Mouse (Mus musculus): ENCODE data around the gene Rere. TPM values are rescaled to one million over a fixed set of nuclear protein-coding genes. Genes with fewer than 3 reads are reported as not detected.

Rere gene
- polyA plus RNA-seq, 1 experiment from 2014 or later, result 8.3 TPM

GRCm38 (mm10) chr4:150576339-150576738 lies 294.9 kb downstream of the Rere start:
- Histone ChIP-seq H3K4me3 (ENCODE audit: low read depth, low read length) (no peak overlapping the region), H3K9ac (ENCODE audit: low read length) (no peak overlapping the region), H3K27me3 (ENCODE audit: control insufficient read depth, insufficient read depth, low read length) (no peaks in the 10 kb centered on the region), H3K4me2 (replicated peaks; ENCODE audit: low read depth) (0 out of 2 replicates have a peak overlapping the region, but pooled peaks have one; percentile 5), H3K27ac (replicated peaks) (peak overlapping the region; percentile 63), H3K36me3 (ENCODE audit: control insufficient read depth, insufficient read depth, low read length) (no peaks in the 10 kb centered on the region), H3K4me1 (replicated peaks; ENCODE audit: control insufficient read depth, insufficient read depth) (peaks cover 12% of the 10 kb centered on the region; the same call in 1 of the 2 replicates), H3K9me3 (ENCODE audit: control insufficient read depth, low read length) (no peaks in the 10 kb centered on the region)
- peak; percentile 81 for ATAC-seq (ENCODE audit: low FRiP score, low TSS enrichment)
- TF ChIP-seq CTCF (IDR thresholded peaks at IDR 0.05; ENCODE audit: low read depth) (no peak), EP300 (optimal IDR thresholded peaks at IDR 0.05) (peak; percentile 56)
- 16% methylated on average over 3 of the region's 3 CpGs for WGBS
- DNase-seq (ENCODE audit: low spot score), result peak; percentile 24

DNA sequence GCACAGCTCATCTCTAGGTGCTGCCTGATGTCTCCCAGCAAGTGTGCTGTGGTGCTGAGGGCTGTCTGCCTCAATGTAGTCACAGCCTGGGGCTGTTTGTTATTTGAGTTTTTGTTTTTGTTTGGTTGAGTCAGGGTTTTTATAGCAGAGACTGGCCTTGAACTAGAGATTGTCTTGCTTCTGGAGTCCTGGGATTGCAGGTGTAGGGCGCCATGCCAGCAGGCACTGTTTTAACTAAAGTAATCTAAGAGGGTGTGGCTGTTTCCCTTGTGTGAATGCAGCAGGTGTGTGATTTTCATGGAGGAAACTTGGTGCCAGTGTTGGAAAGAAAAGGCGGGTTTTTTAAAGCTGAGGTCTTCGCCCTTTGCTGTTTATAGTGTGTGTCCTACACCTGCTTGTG lies 296.6 kb downstream of the Rere start:
- no peak overlapping the region for H3K27ac ChIP-seq (replicated peaks)
- no peaks in the 10 kb centered on the region for H3K36me3 ChIP-seq (ENCODE audit: control insufficient read depth, insufficient read depth, low read length)
- TF ChIP-seq CTCF (IDR thresholded peaks at IDR 0.05; ENCODE audit: low read depth) (no peak), EP300 (optimal IDR thresholded peaks at IDR 0.05) (no peak)
- no peak for ATAC-seq (ENCODE audit: low FRiP score, low TSS enrichment)
- no peak overlapping the region for H3K4me3 ChIP-seq (ENCODE audit: low read depth, low read length)
- no peaks in the 10 kb centered on the region for H3K27me3 ChIP-seq (ENCODE audit: control insufficient read depth, insufficient read depth, low read length)
- H3K9ac ChIP-seq (ENCODE audit: low read length), result no peak overlapping the region
- DNase-seq (ENCODE audit: low spot score), result peak; percentile 55
- peaks cover 15% of the 10 kb centered on the region for H3K4me1 ChIP-seq (replicated peaks; ENCODE audit: control insufficient read depth, insufficient read depth)
- no peak overlapping the region for H3K4me2 ChIP-seq (replicated peaks; ENCODE audit: low read depth)
- 84% methylated on average over 3 of the region's 3 CpGs for WGBS
- no peaks in the 10 kb centered on the region for H3K9me3 ChIP-seq (ENCODE audit: control insufficient read depth, low read length)

DNA sequence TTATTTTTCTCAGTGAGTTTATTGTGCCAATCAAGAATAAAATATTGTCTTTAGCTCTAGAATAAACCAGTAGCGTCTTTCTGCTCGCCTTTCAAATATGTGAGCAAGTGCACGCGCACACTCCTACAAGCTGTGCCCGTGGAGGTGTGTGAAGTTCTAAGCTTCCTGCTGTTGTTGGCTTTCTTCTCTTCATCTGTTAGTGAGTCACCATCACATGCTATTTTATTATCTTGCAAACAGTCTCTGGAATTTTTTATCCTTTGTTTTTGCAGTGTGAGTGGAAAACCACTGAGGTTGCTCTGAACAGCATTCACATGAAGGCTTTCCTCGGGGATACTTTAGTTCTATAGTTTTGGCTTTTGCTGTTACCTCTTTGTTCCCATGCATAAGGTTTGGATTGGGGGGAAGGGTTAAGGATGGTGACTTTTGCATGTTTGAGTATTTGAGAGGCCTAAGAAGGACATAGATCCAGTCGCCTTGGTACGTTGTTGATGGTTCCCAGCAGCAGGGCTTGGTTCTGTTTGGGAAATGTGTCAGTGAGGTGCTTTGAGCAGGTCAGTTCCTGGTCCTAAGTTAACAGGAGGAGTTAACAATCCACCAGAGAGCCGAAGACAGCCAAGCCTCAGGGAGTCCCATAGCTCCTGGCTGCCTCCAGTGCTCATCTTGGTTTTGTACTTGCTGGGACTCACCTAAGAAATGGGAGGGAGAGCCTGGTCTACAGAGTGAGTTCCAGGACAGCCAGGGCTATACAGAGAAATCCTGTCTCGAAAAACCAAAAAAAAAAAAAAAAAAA lies 300.7 kb downstream of the Rere start:
- Histone ChIP-seq H3K9ac (ENCODE audit: low read length) (no peak overlapping the region; the same call in 1 of the 2 replicates), H3K27ac (replicated peaks) (peak overlapping the region; percentile 94), H3K4me3 (ENCODE audit: low read depth, low read length) (no peak overlapping the region), H3K27me3 (ENCODE audit: control insufficient read depth, insufficient read depth, low read length) (no peaks in the 10 kb centered on the region), H3K4me2 (replicated peaks; ENCODE audit: low read depth) (no peak overlapping the region), H3K4me1 (replicated peaks; ENCODE audit: control insufficient read depth, insufficient read depth) (peaks cover 23% of the 10 kb centered on the region), H3K9me3 (ENCODE audit: control insufficient read depth, low read length) (no peaks in the 10 kb centered on the region), H3K36me3 (ENCODE audit: control insufficient read depth, insufficient read depth, low read length) (no peaks in the 10 kb centered on the region)
- TF ChIP-seq CTCF (IDR thresholded peaks at IDR 0.05; ENCODE audit: low read depth) (no peak), EP300 (optimal IDR thresholded peaks at IDR 0.05) (no peak)
- DNase-seq (ENCODE audit: low spot score) (no peak), ATAC-seq (ENCODE audit: low FRiP score, low TSS enrichment) (peak; percentile 32; the same call in 1 of the 2 replicates)
- 30% methylated on average over 10 of the region's 10 CpGs for WGBS

GRCm38 (mm10) chr4:150582966-150583776 lies 301.7 kb downstream of the Rere start:
- H3K9me3 ChIP-seq (ENCODE audit: control insufficient read depth, low read length), result no peaks in the 10 kb centered on the region
- ATAC-seq (ENCODE audit: low FRiP score, low TSS enrichment) (peak; percentile 96), DNase-seq (ENCODE audit: low spot score) (peak; percentile 86)
- H3K4me3 ChIP-seq (ENCODE audit: low read depth, low read length), result no peak overlapping the region
- H3K4me1 ChIP-seq (replicated peaks; ENCODE audit: control insufficient read depth, insufficient read depth), result peaks cover 26% of the 10 kb centered on the region
- peak overlapping the region; percentile 94 for H3K27ac ChIP-seq (replicated peaks)
- peak overlapping the region; percentile 36 for H3K4me2 ChIP-seq (replicated peaks; ENCODE audit: low read depth)
- no peaks in the 10 kb centered on the region for H3K36me3 ChIP-seq (ENCODE audit: control insufficient read depth, insufficient read depth, low read length)
- H3K27me3 ChIP-seq (ENCODE audit: control insufficient read depth, insufficient read depth, low read length), result no peaks in the 10 kb centered on the region
- TF ChIP-seq EP300 (optimal IDR thresholded peaks at IDR 0.05) (no peak), CTCF (IDR thresholded peaks at IDR 0.05; ENCODE audit: low read depth) (no peak)
- H3K9ac ChIP-seq (ENCODE audit: low read length), result peak overlapping the region; percentile 35; the same call in 1 of the 2 replicates
- 4% methylated on average over 13 of the region's 13 CpGs for WGBS

- Histone ChIP-seq H3K27me3 (ENCODE audit: control insufficient read depth, insufficient read depth, low read length) (no peaks in the 10 kb centered on the region), H3K9me3 (ENCODE audit: control insufficient read depth, low read length) (no peaks in the 10 kb centered on the region), H3K4me1 (replicated peaks; ENCODE audit: control insufficient read depth, insufficient read depth) (peaks cover 26% of the 10 kb centered on the region), H3K4me3 (ENCODE audit: low read depth, low read length) (no peak overlapping the region), H3K27ac (replicated peaks) (peak overlapping the region; percentile 94), H3K4me2 (replicated peaks; ENCODE audit: low read depth) (peak overlapping the region; percentile 36), H3K9ac (ENCODE audit: low read length) (0 out of 2 replicates have a peak overlapping the region, but pooled peaks have one; percentile 35), H3K36me3 (ENCODE audit: control insufficient read depth, insufficient read depth, low read length) (no peaks in the 10 kb centered on the region)
- 14% methylated on average over 3 of the region's 3 CpGs for WGBS
- peak; percentile 66 for DNase-seq (ENCODE audit: low spot score)
- TF ChIP-seq EP300 (optimal IDR thresholded peaks at IDR 0.05) (no peak), CTCF (IDR thresholded peaks at IDR 0.05; ENCODE audit: low read depth) (no peak)
- ATAC-seq (ENCODE audit: low FRiP score, low TSS enrichment), result peak; percentile 81
Measured at GRCm38 (mm10) chr4:150583777-150584135, 302.3 kb downstream of the Rere start.
